Mouse (Mus musculus): ENCODE measurements around the gene Cdk17. TPM values are rescaled to one million over a fixed set of nuclear protein-coding genes. Genes with fewer than 3 reads are reported as not detected.
A peak's percentile ranks its signal among the peaks of the same experiment; 100 is the strongest.

Cdk17 gene
- 29.9 TPM for polyA plus RNA-seq (2021)

DNA sequence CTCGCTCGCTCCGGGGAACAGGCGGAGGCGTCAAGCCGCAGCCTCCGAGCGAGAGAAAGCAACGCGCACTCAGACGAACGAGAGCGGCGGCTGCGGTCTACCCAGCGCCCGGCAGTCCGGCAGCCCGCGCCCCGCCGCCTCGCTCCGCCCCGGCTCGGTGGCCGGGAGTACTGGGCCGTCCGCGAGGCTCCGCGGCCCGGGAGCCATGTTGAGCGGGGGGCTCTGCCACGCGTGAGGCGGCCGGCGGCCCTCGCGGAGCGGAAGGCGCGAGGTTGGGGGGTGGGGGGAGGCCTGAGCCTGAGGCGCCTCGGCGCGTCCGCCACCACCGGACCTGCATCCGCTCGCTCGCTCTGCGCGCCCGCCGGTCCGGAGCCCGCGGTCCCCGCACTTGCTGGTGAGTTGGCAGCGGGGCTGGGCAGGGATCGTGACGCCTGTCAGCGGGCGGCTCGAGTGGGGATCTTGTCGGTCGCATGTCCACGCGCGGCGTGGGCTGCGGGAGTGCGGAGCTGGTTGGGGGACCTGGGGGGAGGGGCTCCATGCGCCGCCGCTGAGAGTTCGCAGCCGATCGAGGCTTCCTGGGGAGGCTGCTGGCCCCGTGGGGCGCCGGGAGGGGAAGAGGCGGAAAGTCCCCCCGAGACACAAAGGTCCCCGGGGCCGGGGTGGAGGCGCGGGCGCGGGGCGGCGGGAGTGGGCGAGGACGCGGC, at the start of gene Cdk17:
Cdk17 (plus strand) TSS at position 69 of the 704 bp plus-strand sequence.
- TF ChIP-seq CTCF (IDR thresholded peaks at IDR 0.05) = no peak
- POLR2A ChIA-PET = interaction anchor here (0.7 to 1.9 kb wide), 9 partner anchors 22 to 131 kb away, joined by 3 to 8 read pairs (median 5); partner anchors contain the start of gene Cfap54
- no peak for DNase-seq (ENCODE audit: low read depth, low spot score)
- peak; percentile 69 for ATAC-seq
- in situ Hi-C loops (cut with MboI; ENCODE audit: low pct_unique_long_range_greater_than_20kb) = loop anchor here (10.0 kb wide), 2 partner anchors 74 to 264 kb away; no protein-coding TSS in a partner anchor
- no peaks in the 10 kb centered on the region for H3K27me3 ChIP-seq
- CTCF ChIA-PET = interaction anchor here (1.0 to 2.6 kb wide), 5 partner anchors 34 to 131 kb away, joined by 3 to 11 read pairs (median 3); no protein-coding TSS in a partner anchor

DNA sequence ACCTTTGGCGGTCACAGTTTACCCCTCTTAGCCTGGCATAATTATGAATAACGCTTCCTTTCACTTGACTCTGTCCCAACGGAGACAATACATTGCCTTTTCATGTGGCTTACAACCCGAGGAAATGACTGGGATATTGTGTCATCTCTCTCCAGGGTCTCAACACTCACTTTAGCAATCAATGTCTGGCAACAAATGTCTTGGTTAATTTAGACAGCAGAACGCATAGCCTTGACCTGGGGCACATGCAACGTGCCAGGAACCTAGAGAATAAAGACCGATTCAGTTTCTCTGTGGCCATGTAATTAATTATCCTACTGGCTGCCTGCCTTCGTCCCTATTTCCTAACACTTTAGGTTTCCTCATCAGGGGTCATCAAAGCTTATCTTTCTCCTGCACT, 49.3 kb upstream of the Cdk17 start:
- ChIA-PET CTCF (interaction anchor here (1.2 to 1.6 kb wide), 2 partner anchors 10 to 26 kb away, joined by 3 to 6 read pairs; no protein-coding TSS in a partner anchor), POLR2A (no interaction called here)
- DNase-seq (ENCODE audit: low read depth, low spot score) (no peak), ATAC-seq (no peak)
- TF ChIP-seq CTCF (IDR thresholded peaks at IDR 0.05) = no peak
- in situ Hi-C loops (cut with MboI; ENCODE audit: low pct_unique_long_range_greater_than_20kb) = no loop called here
- no peaks in the 10 kb centered on the region for H3K27me3 ChIP-seq

GRCm38 (mm10) chr10:93112021-93112420, 48.7 kb upstream of the Cdk17 start:
- ATAC-seq = no peak
- TF ChIP-seq CTCF (IDR thresholded peaks at IDR 0.05) = no peak
- ChIA-PET CTCF (interaction anchor here (1.2 to 1.6 kb wide), 2 partner anchors 9 to 25 kb away, joined by 3 to 6 read pairs; no protein-coding TSS in a partner anchor), POLR2A (no interaction called here)
- in situ Hi-C loops (cut with MboI; ENCODE audit: low pct_unique_long_range_greater_than_20kb) = no loop called here
- H3K27me3 ChIP-seq = no peaks in the 10 kb centered on the region
- no peak for DNase-seq (ENCODE audit: low read depth, low spot score)

- no peaks in the 10 kb centered on the region for H3K27me3 ChIP-seq
- TF ChIP-seq CTCF (IDR thresholded peaks at IDR 0.05) = no peak
- ATAC-seq (no peak), DNase-seq (ENCODE audit: low read depth, low spot score) (no peak)
- in situ Hi-C loops (cut with MboI; ENCODE audit: low pct_unique_long_range_greater_than_20kb) = no loop called here
- ChIA-PET CTCF (no interaction called here), POLR2A (interaction anchor here (0.7 kb wide), 1 partner anchor 24 kb away, joined by 3 read pairs; no protein-coding TSS in a partner anchor)
Measured at GRCm38 (mm10) chr10:93113968-93114367, 46.7 kb upstream of the Cdk17 start.

DNA sequence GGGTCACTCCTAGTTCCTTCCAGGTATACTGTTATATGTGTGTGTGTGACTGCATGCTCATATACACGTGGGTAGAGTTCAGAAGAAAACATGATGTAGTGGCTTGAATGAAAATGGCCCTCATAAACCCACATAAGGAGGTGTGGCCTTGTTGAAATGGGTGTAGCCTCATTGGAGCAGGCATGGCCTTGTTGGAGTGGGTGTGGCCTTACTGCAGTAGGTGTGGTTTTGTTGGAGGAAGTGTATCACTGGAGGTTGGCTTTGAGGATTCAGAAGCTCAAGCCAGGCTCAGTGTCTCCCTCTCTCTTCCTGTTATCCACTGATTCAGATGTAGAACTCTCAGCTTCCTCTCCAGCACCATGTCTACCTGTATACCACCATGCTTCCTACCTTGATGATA, 45.9 kb upstream of the Cdk17 start:
- in situ Hi-C loops (cut with MboI; ENCODE audit: low pct_unique_long_range_greater_than_20kb) = no loop called here
- ChIA-PET POLR2A (no interaction called here), CTCF (interaction anchor here (1.2 kb wide), 1 partner anchor 16 kb away, joined by 3 read pairs; no protein-coding TSS in a partner anchor)
- DNase-seq (ENCODE audit: low read depth, low spot score) = no peak
- H3K27me3 ChIP-seq = no peaks in the 10 kb centered on the region
- no peak for ATAC-seq
- no peak for TF ChIP-seq CTCF (IDR thresholded peaks at IDR 0.05)

- POLR2A ChIA-PET = no interaction called here
- ATAC-seq (no peak), DNase-seq (ENCODE audit: low read depth, low spot score) (no peak)
- CTCF ChIA-PET = interaction anchor here (1.1 kb wide), 1 partner anchor 11 kb away, joined by 3 read pairs; no protein-coding TSS in a partner anchor
- TF ChIP-seq CTCF (IDR thresholded peaks at IDR 0.05) = no peak
- in situ Hi-C loops (cut with MboI; ENCODE audit: low pct_unique_long_range_greater_than_20kb) = no loop called here
- H3K27me3 ChIP-seq = no peaks in the 10 kb centered on the region
Measured at GRCm38 (mm10) chr10:93115743-93116142, 44.9 kb upstream of the Cdk17 start.

DNA sequence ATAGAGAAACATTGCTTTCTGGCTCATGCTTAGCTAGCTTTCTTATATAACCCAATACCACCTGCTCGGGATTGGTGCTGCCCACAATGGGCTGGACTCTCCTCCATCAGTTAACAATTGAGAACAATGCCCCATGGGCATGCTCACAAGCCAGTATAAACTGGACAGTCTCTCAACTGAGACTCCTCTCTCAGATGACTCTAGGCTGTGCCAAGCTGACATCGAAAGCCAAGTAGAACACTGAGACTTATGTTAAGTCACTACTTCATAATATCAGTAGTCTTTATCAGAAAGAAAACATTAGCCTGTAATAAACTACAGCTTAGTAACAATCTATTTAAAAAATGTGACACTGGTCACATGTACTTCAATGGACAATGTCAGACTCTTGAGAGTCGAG, 44.0 kb upstream of the Cdk17 start:
- POLR2A ChIA-PET = no interaction called here
- no peaks in the 10 kb centered on the region for H3K27me3 ChIP-seq
- in situ Hi-C loops (cut with MboI; ENCODE audit: low pct_unique_long_range_greater_than_20kb) = no loop called here
- no peak for TF ChIP-seq CTCF (IDR thresholded peaks at IDR 0.05)
- ATAC-seq (no peak), DNase-seq (ENCODE audit: low read depth, low spot score) (no peak)
- CTCF ChIA-PET = interaction anchor here (1.1 kb wide), 1 partner anchor 10 kb away, joined by 3 read pairs; no protein-coding TSS in a partner anchor

DNA sequence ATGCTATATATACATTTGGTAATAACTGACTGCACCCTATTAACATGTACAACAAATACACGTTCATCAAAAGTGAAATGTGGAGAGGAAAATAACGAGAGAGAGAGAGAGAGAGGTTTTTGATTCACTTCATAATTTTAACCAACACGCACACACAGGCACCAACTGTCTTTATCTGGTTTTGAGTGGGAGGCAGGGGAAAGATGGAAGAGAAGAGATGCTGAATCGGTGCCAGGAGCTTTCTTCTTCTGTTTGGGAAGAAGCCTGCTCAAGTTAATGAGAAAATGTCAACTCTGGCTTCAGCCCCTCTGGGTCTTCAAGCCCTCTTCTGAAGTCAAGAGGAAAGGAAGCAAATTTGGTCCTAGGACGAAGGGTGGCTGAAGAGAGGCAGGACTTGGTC, 40.9 kb upstream of the Cdk17 start:
- ChIA-PET POLR2A (interaction anchor here (0.7 kb wide), 2 partner anchors 25 to 71 kb away, joined by 3 to 4 read pairs; no protein-coding TSS in a partner anchor), CTCF (interaction anchor here (1.1 to 1.6 kb wide), 3 partner anchors 9 to 20 kb away, joined by 3 read pairs; no protein-coding TSS in a partner anchor)
- TF ChIP-seq CTCF (IDR thresholded peaks at IDR 0.05) = no peak
- no peaks in the 10 kb centered on the region for H3K27me3 ChIP-seq
- in situ Hi-C loops (cut with MboI; ENCODE audit: low pct_unique_long_range_greater_than_20kb) = no loop called here
- DNase-seq (ENCODE audit: low read depth, low spot score) (no peak), ATAC-seq (no peak)

DNA sequence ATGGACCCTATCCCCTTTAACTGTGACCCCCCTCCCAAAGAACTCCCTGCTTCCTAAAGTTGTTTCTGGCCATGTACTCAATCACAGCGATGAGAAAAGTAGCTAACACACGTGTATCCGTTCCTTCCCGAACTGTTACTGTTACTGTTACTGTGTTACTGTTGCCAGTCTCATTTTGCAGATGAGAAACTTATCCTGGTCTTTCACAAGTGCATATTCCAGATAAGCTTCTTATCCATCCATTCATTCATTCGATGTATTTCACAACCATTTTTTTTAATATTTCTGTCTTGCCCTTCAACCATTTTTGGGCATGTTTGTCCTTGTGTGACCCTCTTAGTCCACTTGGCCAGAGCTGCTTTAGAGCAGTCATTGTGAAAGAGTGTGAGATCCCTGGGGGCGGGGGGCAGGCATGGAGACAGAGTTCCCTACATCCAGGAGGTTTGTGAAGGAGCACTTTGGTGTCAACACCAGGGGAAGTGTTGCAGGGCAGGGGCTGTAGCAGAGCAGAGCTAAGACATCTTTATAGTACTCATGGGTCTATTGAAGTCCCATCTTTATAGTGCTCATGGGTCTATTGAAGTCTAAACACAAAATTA, 39.3 kb upstream of the Cdk17 start:
- CTCF ChIA-PET = interaction anchor here (1.2 to 1.5 kb wide), 3 partner anchors 10 to 40 kb away, joined by 3 to 6 read pairs (median 4); partner anchors contain the start of gene Cfap54
- TF ChIP-seq CTCF (IDR thresholded peaks at IDR 0.05) = no peak
- POLR2A ChIA-PET = no interaction called here
- no peak for ATAC-seq
- DNase-seq (ENCODE audit: low read depth, low spot score) = no peak
- H3K27me3 ChIP-seq = no peaks in the 10 kb centered on the region
- in situ Hi-C loops (cut with MboI; ENCODE audit: low pct_unique_long_range_greater_than_20kb) = no loop called here

DNA sequence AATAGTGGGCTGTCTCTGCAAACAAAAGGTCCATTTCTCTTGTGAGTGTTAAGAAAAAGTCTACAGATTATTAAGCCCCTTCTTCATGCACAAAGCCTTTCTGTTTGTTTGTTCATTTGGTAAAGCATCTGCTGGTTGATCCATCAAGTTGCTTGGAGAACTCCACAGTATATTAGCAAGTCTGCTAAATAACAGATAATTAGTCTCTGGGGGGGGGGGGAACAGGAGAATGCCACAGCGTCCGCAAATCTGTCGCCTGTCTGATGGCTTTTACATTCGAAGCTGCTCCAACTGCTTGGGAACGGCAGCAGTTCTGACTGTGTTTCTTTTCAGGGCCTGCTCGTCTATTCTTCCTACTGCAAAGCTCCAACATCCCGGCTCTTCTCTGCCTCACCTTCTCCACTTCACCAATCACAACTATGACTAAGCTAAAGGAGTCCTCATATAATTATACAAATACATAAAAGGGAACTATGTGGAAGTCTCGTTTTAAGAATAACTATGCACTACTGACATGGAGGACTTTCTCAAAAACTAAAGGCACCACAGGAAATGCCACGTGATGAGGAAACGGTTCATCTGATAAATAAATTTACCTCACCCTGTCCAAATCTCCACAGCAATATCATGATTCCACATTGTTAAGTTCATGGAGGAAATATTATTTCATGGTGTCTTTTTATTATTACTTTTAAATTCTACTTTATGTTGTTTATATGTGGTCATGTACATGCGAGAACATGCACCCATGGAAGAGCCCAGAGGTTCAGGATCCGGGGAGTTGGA, 38.1 kb upstream of the Cdk17 start:
- no peak for TF ChIP-seq CTCF (IDR thresholded peaks at IDR 0.05)
- no peak for DNase-seq (ENCODE audit: low read depth, low spot score)
- no peak for ATAC-seq
- H3K27me3 ChIP-seq = no peaks in the 10 kb centered on the region
- in situ Hi-C loops (cut with MboI; ENCODE audit: low pct_unique_long_range_greater_than_20kb) = no loop called here
- CTCF ChIA-PET = no interaction called here
- POLR2A ChIA-PET = no interaction called here
